Mouse (Mus musculus) left cerebral cortex, postnatal 4 days (tissue): ENCODE data around the gene Vmn2r90. TPM values are rescaled to one million over a fixed set of nuclear protein-coding genes. Genes with fewer than 3 reads are reported as not detected.
A peak's percentile ranks its signal among the peaks of the same experiment; 100 is the strongest.
"Not testable (repeated sequence)": the region's sequence is repeated elsewhere in the genome, so short reads cannot be mapped to it uniquely, and the experiment has no call there.

Experiments used
- DNase-seq: peaks from one replicate; pipeline ENCODE4 v3.0.0-alpha.2; 2022
- intact Hi-C: fragments of 180-260 bp; cut with DNase I; formaldehyde crosslinking; loops from one replicate; pipeline ENCODE4 v1.15.1; 2025
- total RNA-seq, 2 experiments: library from RNA; stranded (reverse); gene quantifications; 2 replicates each; pipeline ENCODE4 v1.2.3; 2021

Gene Vmn2r90
- total RNA-seq = under 1 TPM in 1 of 2 experiments, not detected in 1; 0.12 TPM

- intact Hi-C loops = no loop called here
- DNase-seq = no peak
These were observed at the start of gene Vmn2r90 for GRCm38 (mm10) chr17:17703447-17703846. Gene Vmn2r90, plus strand, starts transcription at chr17:17703747.

GRCm38 (mm10) chr17:17654997-17655828 lies 48.3 kb upstream of the Vmn2r90 start:
- intact Hi-C loops = no loop called here
- DNase-seq = no peak

GRCm38 (mm10) chr17:17655829-17656176 lies 47.7 kb upstream of the Vmn2r90 start:
- intact Hi-C loops = no loop called here
- DNase-seq = no peak

GRCm38 (mm10) chr17:17678781-17679180 lies 24.8 kb upstream of the Vmn2r90 start:
- DNase-seq = no peak
- intact Hi-C loops = no loop called here

- intact Hi-C loops = no loop called here
- no peak for DNase-seq
These were observed 12.9 kb upstream of the Vmn2r90 start for GRCm38 (mm10) chr17:17690659-17691058.

- intact Hi-C loops, DNase-seq: not testable (repeated sequence)
These were observed 28.8 kb downstream of the Vmn2r90 start for GRCm38 (mm10) chr17:17732396-17732795.

- no peak for DNase-seq
- intact Hi-C loops = no loop called here
These were observed 35.1 kb downstream of the Vmn2r90 start for GRCm38 (mm10) chr17:17738635-17739034.

GRCm38 (mm10) chr17:17739300-17739699 lies 35.8 kb downstream of the Vmn2r90 start:
- DNase-seq, intact Hi-C loops: not testable (repeated sequence)

GRCm38 (mm10) chr17:17739936-17740335 lies 36.4 kb downstream of the Vmn2r90 start:
- intact Hi-C loops = not testable (repeated sequence)

GRCm38 (mm10) chr17:17741516-17741915 lies 38.0 kb downstream of the Vmn2r90 start:
- intact Hi-C loops, DNase-seq: not testable (repeated sequence)

More at GRCm38 (mm10) chr17:17739936-17740335, 36.4 kb downstream of the Vmn2r90 start:
- DNase-seq = not testable (repeated sequence)

- intact Hi-C loops = not testable (repeated sequence)
- peak; percentile 17 for DNase-seq
These were observed 45.8 kb downstream of the Vmn2r90 start for GRCm38 (mm10) chr17:17749371-17749770.

GRCm38 (mm10) chr17:17762614-17763293 lies 59.2 kb downstream of the Vmn2r90 start:
- DNase-seq = no peak
- intact Hi-C loops = no loop called here

GRCm38 (mm10) chr17:17764206-17764605 lies 60.7 kb downstream of the Vmn2r90 start:
- intact Hi-C loops = no loop called here

GRCm38 (mm10) chr17:17766481-17766880 lies 62.9 kb downstream of the Vmn2r90 start:
- DNase-seq = no peak
- intact Hi-C loops = loop anchor here (5.0 kb wide), 1 partner anchor 131 kb away; no protein-coding TSS in a partner anchor

More at GRCm38 (mm10) chr17:17764206-17764605, 60.7 kb downstream of the Vmn2r90 start:
- DNase-seq = no peak

Other genes starting within 250 kb of the Vmn2r90 start
- gene Lnpep, start 78.7 kb upstream of the Vmn2r90 start, total RNA-seq = 10 to 100 TPM; 48.2 to 57.5 TPM
- 10 to 100 TPM; 87.5 to 99.7 TPM for gene Spaca6, start 123.4 kb downstream of the Vmn2r90 start, total RNA-seq
- under 1 TPM in 1 of 2 experiments, not detected in 1; 0.20 TPM for gene Has1, start 151.5 kb downstream of the Vmn2r90 start, total RNA-seq
- under 1 TPM; 0.26 to 0.28 TPM for gene Fpr1, start 180.2 kb downstream of the Vmn2r90 start, total RNA-seq
- gene Fpr2, start 184.1 kb downstream of the Vmn2r90 start, total RNA-seq = under 1 TPM in 1 of 2 experiments, not detected in 1; 0.40 TPM
- not detected for gene Fpr3, start 184.1 kb downstream of the Vmn2r90 start, total RNA-seq